In the genomic region with DNA sequence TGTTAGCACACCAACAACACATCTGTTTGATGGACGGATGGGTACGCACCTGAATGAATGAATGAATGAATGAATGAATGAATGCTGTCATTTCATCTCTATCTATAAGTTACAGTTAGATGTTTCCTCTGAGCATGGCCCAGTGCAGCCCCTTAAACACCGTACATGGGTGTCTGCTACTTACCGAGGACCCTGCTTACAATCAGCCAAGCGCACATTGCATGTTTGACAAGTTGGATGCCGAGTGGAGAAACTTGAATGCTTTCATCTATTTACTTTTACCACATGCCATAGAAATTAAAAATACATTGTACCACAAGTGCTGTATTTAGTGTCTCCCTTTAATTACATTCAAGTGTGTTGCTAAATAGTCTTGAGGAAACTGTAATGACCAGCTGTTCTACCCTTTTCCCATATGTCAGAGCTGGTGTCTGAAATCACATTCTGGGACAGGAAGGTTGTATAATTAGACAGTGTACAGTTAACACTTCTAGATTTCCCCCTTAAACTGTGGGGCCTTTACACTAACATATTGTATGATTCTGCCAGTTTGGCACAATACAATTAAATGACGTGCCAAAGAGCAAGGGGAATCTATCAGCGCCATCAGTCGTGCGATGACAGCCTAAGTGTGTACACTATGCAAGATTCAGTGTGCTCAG, we compare ENCODE assay signal across 16 mouse cellular contexts.
"Had no signal": no experiment of that assay in that cellular context is flagged by ENCODE, and none has a peak within 500 bp of the region (broad histone marks: within the 10 kb centered on the region; RNA-seq: fewer than 3 reads in every experiment).

No protein-coding gene starts in this region.

- DNase-seq: kidney, postnatal 14 days; layer of hippocampus, postnatal 36 days; liver, embryonic 13.5 days; liver, postnatal 0 days; lung, postnatal 14 days; right cerebral cortex, postnatal 4 days; thymus, postnatal 36 days had no signal

- ATAC-seq: liver, postnatal 0 days; midbrain, embryonic 15.5 days had no signal

- H3K27me3 ChIP-seq: kidney, embryonic 15.5 days; limb, embryonic 15.5 days; liver, embryonic 13.5 days; lung, embryonic 15.5 days; megakaryocyte, embryonic 14.5 days; midbrain, embryonic 15.5 days; neural tube, embryonic 12.5 days; stomach, embryonic 15.5 days had no signal

- H3K9me3 ChIP-seq: kidney, embryonic 15.5 days; limb, embryonic 15.5 days; lung, embryonic 15.5 days; midbrain, embryonic 15.5 days; stomach, embryonic 15.5 days had no signal

- H3K27ac ChIP-seq: kidney, embryonic 15.5 days; limb, embryonic 15.5 days; liver, embryonic 13.5 days; lung, embryonic 15.5 days; macrophage; midbrain, embryonic 15.5 days; neural tube, embryonic 12.5 days; stomach, embryonic 15.5 days had no signal

- H3K4me3 ChIP-seq: kidney, embryonic 15.5 days; limb, embryonic 15.5 days; liver, embryonic 13.5 days; lung, embryonic 15.5 days; megakaryocyte, embryonic 14.5 days; midbrain, embryonic 15.5 days; neural tube, embryonic 12.5 days; stomach, embryonic 15.5 days had no signal

- H3K4me1 ChIP-seq: kidney, embryonic 15.5 days; limb, embryonic 15.5 days; liver, embryonic 13.5 days; lung, embryonic 15.5 days; megakaryocyte, embryonic 14.5 days; midbrain, embryonic 15.5 days; neural tube, embryonic 12.5 days; stomach, embryonic 15.5 days had no signal

- H3K4me2 ChIP-seq: kidney, embryonic 15.5 days; limb, embryonic 15.5 days; liver, embryonic 13.5 days; lung, embryonic 15.5 days; midbrain, embryonic 11.5 days; midbrain, embryonic 15.5 days; neural tube, embryonic 12.5 days; stomach, embryonic 15.5 days had no signal

- H3K36me3 ChIP-seq: kidney, embryonic 15.5 days; limb, embryonic 15.5 days; liver, embryonic 13.5 days; lung, embryonic 15.5 days; midbrain, embryonic 15.5 days; neural tube, embryonic 12.5 days; stomach, embryonic 15.5 days had no signal

- H3K9ac ChIP-seq: kidney, embryonic 15.5 days; limb, embryonic 15.5 days; liver, embryonic 13.5 days; liver, postnatal 0 days; lung, embryonic 15.5 days; midbrain, embryonic 15.5 days; neural tube, embryonic 12.5 days; stomach, embryonic 15.5 days had no signal
